9 mouse cellular contexts compared by ENCODE assay signal in the genomic region with DNA sequence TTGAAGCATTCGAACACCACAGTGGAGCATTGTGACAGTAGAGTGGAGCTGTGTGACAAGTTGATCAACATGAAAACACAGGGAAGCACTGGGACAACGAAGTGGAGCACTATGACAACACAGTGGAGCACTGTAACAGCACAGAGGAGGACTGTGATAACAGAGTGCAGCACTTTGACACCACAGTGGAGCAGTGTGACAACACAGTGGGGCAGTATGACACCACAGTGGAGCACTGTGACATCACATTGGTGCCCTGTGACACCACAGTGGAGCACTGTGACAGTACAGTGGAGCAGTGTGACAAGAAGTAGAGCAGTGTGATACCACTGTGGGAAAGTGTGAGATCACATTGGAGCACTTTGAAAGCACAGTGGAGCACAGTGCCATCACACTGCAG.
A peak's percentile ranks its signal among the peaks of the same experiment; 100 is the strongest.
DNase-seq lines count a peak whose midpoint lies in the region; ATAC-seq and TF ChIP-seq lines count a peak whose summit lies in the region.
"Had no signal": no experiment of that assay in that cellular context is flagged by ENCODE, and none has a peak within 500 bp of the region (broad histone marks: within the 10 kb centered on the region; RNA-seq: fewer than 3 reads in every experiment).

No protein-coding gene starts in this region.

- 47% methylated on average over 2 of the region's 2 CpGs for WGBS in intestine, embryonic 15.5 days
- WGBS in intestine, postnatal 0 days: 52% methylated on average over 2 of the region's 2 CpGs
- 46% methylated on average over 2 of the region's 2 CpGs for WGBS in liver, adult 2 months
- 54% methylated on average over 2 of the region's 2 CpGs for WGBS in forebrain, embryonic 12.5 days

- no peak for TF ChIP-seq CTCF in intestine, postnatal 0 days (IDR thresholded peaks at IDR 0.05; ENCODE audit: low read depth)
- TF ChIP-seq CTCF in liver, adult 2 months (IDR thresholded peaks at IDR 0.05; ENCODE audit: low read depth, low read length): no peak

- H3K9me3 ChIP-seq in intestine, embryonic 15.5 days: peaks cover 20% of the 10 kb centered on the region
- peaks cover 36% of the 10 kb centered on the region for H3K9me3 ChIP-seq in intestine, postnatal 0 days (ENCODE audit: control insufficient read depth)
- H3K9me3 ChIP-seq in forebrain, embryonic 12.5 days: peaks cover 96% of the 10 kb centered on the region

- H3K36me3 ChIP-seq in intestine, embryonic 15.5 days: no peaks in the 10 kb centered on the region
- H3K36me3 ChIP-seq in intestine, postnatal 0 days (ENCODE audit: control insufficient read depth, insufficient read depth): no peaks in the 10 kb centered on the region
- no peaks in the 10 kb centered on the region for H3K36me3 ChIP-seq in liver, adult 2 months (ENCODE audit: control insufficient read depth, insufficient read depth, low read length)
- H3K36me3 ChIP-seq in forebrain, embryonic 12.5 days (replicated peaks): 0 out of 2 replicates have a peak, but pooled peaks cover 5% of the 10 kb centered on the region

- H3K4me1 ChIP-seq in intestine, embryonic 15.5 days (replicated peaks): no peaks in the 10 kb centered on the region
- H3K4me1 ChIP-seq in intestine, postnatal 0 days (replicated peaks; ENCODE audit: control insufficient read depth, insufficient read depth, low read length): no peaks in the 10 kb centered on the region
- H3K4me1 ChIP-seq in liver, adult 2 months (ENCODE audit: control insufficient read depth, insufficient read depth, low read length): no peaks in the 10 kb centered on the region
- no peaks in the 10 kb centered on the region for H3K4me1 ChIP-seq in forebrain, embryonic 12.5 days

- no peak overlapping the region for H3K9ac ChIP-seq in intestine, embryonic 15.5 days
- H3K9ac ChIP-seq in intestine, postnatal 0 days (ENCODE audit: low read depth, low read length): no peak overlapping the region
- H3K9ac ChIP-seq in liver, adult 2 months (ENCODE audit: low read depth, low read length): no peak overlapping the region
- H3K9ac ChIP-seq in forebrain, embryonic 12.5 days: no peak overlapping the region

- intact Hi-C loops in left cerebral cortex, postnatal 14 days (cut with DNase I): no loop called here

- no peaks in the 10 kb centered on the region for H3K79me2 ChIP-seq in liver, adult 2 months (ENCODE audit: control insufficient read depth, insufficient read depth, low read length)

- TF ChIP-seq POLR2A in liver, adult 2 months (IDR thresholded peaks at IDR 0.05; ENCODE audit: extremely low read depth, insufficient read depth, low read length): no peak

- peak; percentile 0 to 2 for DNase-seq in thymus, adult 18-20 months
- DNase-seq in thymus, postnatal 0 days (ENCODE audit: low spot score): no peak
- DNase-seq in liver, adult 2 months (ENCODE audit: extremely low read depth, low read depth, low spot score): peak; percentile 11
- peak; percentile 0 for DNase-seq in thymus, postnatal 25 days
- DNase-seq in left cerebral cortex, postnatal 14 days (ENCODE audit: low spot score in 2 of 2): no peak

- 0 out of 2 replicates have a peak, but pooled peaks have one; percentile 8 for ATAC-seq in intestine, embryonic 15.5 days
- ATAC-seq in intestine, postnatal 0 days: no peak
- no peak for ATAC-seq in forebrain, embryonic 12.5 days (ENCODE audit: low FRiP score)

- no peak overlapping the region for H3K27ac ChIP-seq in intestine, embryonic 15.5 days
- H3K27ac ChIP-seq in intestine, postnatal 0 days (ENCODE audit: low read depth, low read length): no peak overlapping the region
- no peak overlapping the region for H3K27ac ChIP-seq in liver, adult 2 months (replicated peaks; ENCODE audit: insufficient read depth, low read depth, low read length)
- H3K27ac ChIP-seq in forebrain, embryonic 12.5 days: no peak overlapping the region
- H3K27ac ChIP-seq: macrophage had no signal

- no peak overlapping the region for H3K4me2 ChIP-seq in intestine, embryonic 15.5 days (replicated peaks)
- H3K4me2 ChIP-seq in intestine, postnatal 0 days (replicated peaks; ENCODE audit: low read depth): no peak overlapping the region
- no peak overlapping the region for H3K4me2 ChIP-seq in forebrain, embryonic 12.5 days

- H3K4me3 ChIP-seq in intestine, embryonic 15.5 days (replicated peaks): no peak overlapping the region
- no peak overlapping the region for H3K4me3 ChIP-seq in intestine, postnatal 0 days (ENCODE audit: low read depth, low read length)
- no peak overlapping the region for H3K4me3 ChIP-seq in liver, adult 2 months (ENCODE audit: insufficient read depth, low read depth, low read length)
- H3K4me3 ChIP-seq in forebrain, embryonic 12.5 days (replicated peaks): no peak overlapping the region

- no peaks in the 10 kb centered on the region for H3K27me3 ChIP-seq in intestine, embryonic 15.5 days (replicated peaks)
- no peaks in the 10 kb centered on the region for H3K27me3 ChIP-seq in intestine, postnatal 0 days (replicated peaks; ENCODE audit: control insufficient read depth, insufficient read depth, low read length)
- no peaks in the 10 kb centered on the region for H3K27me3 ChIP-seq in liver, adult 2 months (ENCODE audit: control insufficient read depth, insufficient read depth, low read length)
- H3K27me3 ChIP-seq in forebrain, embryonic 12.5 days: no peaks in the 10 kb centered on the region

Comparison
In these comparisons a context has a peak if more than half of its experiments do, and no peak if none do; other contexts are left out.
1. DNase-seq: peak in thymus, adult 18-20 months (2 of 2), liver, adult 2 months (single experiment) and thymus, postnatal 25 days (single experiment); none in thymus, postnatal 0 days (single experiment) and left cerebral cortex, postnatal 14 days (0 of 2).